Mouse (Mus musculus) testis, adult 2 months (tissue): ENCODE data around the gene Susd1. TPM values are rescaled to one million over a fixed set of nuclear protein-coding genes. Genes with fewer than 3 reads are reported as not detected.

ENCODE experiments used
- H3K27ac ChIP-seq: fragments of 200-500 bp; 2 replicates; pipeline ENCODE4 v1.5.1; 2012; ENCODE audit warnings: low read depth, low read length; ENCODE audit not compliant: control insufficient read depth, insufficient read depth
- H3K27me3 ChIP-seq: fragments of 200-500 bp; 2 replicates; pipeline ENCODE4 v1.6.1; 2012; ENCODE audit warnings: mild to moderate bottlenecking, low read length, moderate library complexity; ENCODE audit not compliant: control insufficient read depth, insufficient read depth
- H3K36me3 ChIP-seq: fragments of 200-500 bp; 2 replicates; pipeline ENCODE4 v1.6.1; 2012; ENCODE audit warnings: mild to moderate bottlenecking, low read length; ENCODE audit not compliant: control insufficient read depth, insufficient read depth
- H3K4me1 ChIP-seq: fragments of 200-500 bp; 2 replicates; pipeline ENCODE4 v1.6.1; 2012; ENCODE audit warnings: low read length; ENCODE audit not compliant: control insufficient read depth, insufficient read depth
- H3K4me3 ChIP-seq: fragments of 200-500 bp; 2 replicates; pipeline ENCODE4 v1.5.1; 2012; ENCODE audit warnings: low read depth, mild to moderate bottlenecking, low read length, moderate library complexity, mixed read lengths; ENCODE audit not compliant: control insufficient read depth
- CTCF ChIP-seq: fragments of 200-500 bp; IDR thresholded peaks from 2 replicates; pipeline ENCODE4 v1.5.1; 2012; ENCODE audit warnings: low read depth, mild to moderate bottlenecking, inconsistent platforms, low read length, moderate library complexity; ENCODE audit not compliant: control insufficient read depth, insufficient read depth, insufficient replicate concordance
- POLR2A ChIP-seq: fragments of 200-500 bp; IDR thresholded peaks from 2 replicates; pipeline ENCODE4 v1.6.1; 2012; ENCODE audit warnings: low read depth, mild to moderate bottlenecking, inconsistent platforms, low read length, moderate library complexity; ENCODE audit not compliant: control insufficient read depth
- polyA plus RNA-seq: library from polyadenylated mRNA; depleted of rRNA; stranded (reverse); fragments of >200 nt; gene quantifications from 2 replicates; pipeline ENCODE4 v1.2.3, GENCODE M21; 2012

Susd1 gene
- polyA plus RNA-seq, 1 experiment = 4.8 TPM

DNA sequence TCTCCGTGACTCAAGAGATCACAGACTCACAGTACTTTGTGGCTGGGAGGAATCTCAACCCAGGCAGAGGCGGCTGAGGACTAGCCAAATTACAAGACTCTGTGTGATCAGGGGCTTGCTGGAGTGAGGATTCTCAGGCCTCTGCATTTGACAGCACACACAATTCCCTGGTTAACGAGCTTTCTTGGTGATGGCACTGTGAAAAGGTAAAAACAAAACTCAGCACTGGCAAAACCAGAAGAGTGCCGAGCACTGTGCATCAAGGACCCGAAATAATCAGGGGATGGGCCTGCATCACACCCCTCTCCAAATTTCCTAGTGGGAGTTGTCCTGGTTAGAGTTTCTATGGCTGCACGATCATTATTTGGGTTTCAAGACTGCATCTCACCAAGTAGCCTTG lies 116.4 kb downstream of the Susd1 start:
- Histone ChIP-seq H3K4me3 (no peak overlapping the region), H3K4me1 (no peaks in the 10 kb centered on the region; the same call in 1 of the 2 replicates), H3K27ac (no peak overlapping the region), H3K36me3 (no peaks in the 10 kb centered on the region), H3K27me3 (no peaks in the 10 kb centered on the region)
- TF ChIP-seq POLR2A (no peak), CTCF (no peak)

DNA sequence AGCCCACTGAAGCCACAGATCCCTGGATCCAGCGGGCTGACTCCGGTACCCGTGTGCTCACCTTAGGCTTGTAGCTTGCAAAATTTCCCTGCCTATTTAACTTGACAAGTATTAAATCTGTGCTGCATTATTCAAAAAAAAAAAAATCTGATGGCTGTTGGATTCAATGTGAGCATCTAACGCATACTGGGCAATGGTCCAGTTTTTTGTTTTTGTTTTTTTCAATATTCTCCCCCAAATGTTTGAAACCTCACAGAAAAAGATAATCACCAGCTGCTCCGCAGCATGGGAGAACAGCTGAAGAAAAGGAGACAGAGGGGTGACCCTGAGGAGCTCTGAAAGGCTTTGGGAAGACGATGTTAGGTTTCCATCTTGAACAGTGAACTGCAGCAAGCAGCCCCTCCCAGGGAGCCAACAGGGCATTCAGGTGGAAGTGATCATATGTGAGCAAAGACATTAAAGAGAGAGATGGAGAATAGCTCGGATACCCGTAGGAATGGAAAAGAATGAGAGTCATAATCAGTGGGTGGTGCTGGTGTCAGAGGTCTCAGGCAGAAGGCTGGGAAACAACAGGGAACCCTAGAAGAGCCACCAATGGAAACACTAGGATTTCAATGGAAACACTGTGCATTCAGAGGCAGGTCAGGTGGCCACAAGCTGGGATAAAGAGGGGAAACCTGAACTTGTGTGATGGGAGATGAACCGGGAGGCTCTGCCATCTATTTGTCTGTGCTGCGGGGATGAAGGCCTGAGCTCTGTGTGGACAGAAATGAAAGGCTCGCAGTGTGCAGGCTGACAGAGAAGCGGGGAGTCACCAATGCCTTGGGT lies 117.0 kb downstream of the Susd1 start:
- H3K4me1 ChIP-seq = no peaks in the 10 kb centered on the region; the same call in 1 of the 2 replicates
- no peak for TF ChIP-seq CTCF
- TF ChIP-seq POLR2A = no peak
- H3K36me3 ChIP-seq = no peaks in the 10 kb centered on the region
- H3K27me3 ChIP-seq = no peaks in the 10 kb centered on the region
- no peak overlapping the region for H3K4me3 ChIP-seq
- H3K27ac ChIP-seq = no peak overlapping the region

- TF ChIP-seq CTCF (no peak), POLR2A (no peak)
- Histone ChIP-seq H3K36me3 (no peaks in the 10 kb centered on the region), H3K27me3 (no peaks in the 10 kb centered on the region), H3K27ac (no peak overlapping the region), H3K4me3 (no peak overlapping the region), H3K4me1 (no peaks in the 10 kb centered on the region; the same call in 1 of the 2 replicates)
These were observed 119.1 kb downstream of the Susd1 start for GRCm38 (mm10) chr4:59319136-59319941.

DNA sequence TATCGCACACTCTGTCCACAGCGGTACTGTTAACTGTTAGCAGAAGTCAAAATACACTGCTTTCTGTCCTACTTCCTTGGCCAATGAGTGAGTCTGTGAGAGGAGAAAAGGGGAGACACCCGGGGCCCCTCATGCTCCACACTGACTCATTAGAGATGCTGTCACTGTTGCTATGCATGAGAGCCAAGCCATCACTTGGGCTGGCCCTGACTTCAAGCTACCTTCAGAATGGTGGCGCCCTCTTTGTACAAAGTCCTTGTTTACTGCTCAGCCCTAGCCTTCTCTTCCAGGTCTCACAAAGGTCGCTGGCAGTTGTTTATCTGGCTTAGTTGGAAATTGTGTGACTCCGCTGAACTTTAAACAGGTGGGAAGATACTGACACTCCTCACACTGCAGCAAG lies 119.8 kb downstream of the Susd1 start:
- no peak overlapping the region for H3K4me3 ChIP-seq
- no peaks in the 10 kb centered on the region for H3K27me3 ChIP-seq
- H3K27ac ChIP-seq = no peak overlapping the region
- no peaks in the 10 kb centered on the region for H3K36me3 ChIP-seq
- no peak for TF ChIP-seq CTCF
- no peak for TF ChIP-seq POLR2A
- H3K4me1 ChIP-seq = no peaks in the 10 kb centered on the region; the same call in 1 of the 2 replicates

DNA sequence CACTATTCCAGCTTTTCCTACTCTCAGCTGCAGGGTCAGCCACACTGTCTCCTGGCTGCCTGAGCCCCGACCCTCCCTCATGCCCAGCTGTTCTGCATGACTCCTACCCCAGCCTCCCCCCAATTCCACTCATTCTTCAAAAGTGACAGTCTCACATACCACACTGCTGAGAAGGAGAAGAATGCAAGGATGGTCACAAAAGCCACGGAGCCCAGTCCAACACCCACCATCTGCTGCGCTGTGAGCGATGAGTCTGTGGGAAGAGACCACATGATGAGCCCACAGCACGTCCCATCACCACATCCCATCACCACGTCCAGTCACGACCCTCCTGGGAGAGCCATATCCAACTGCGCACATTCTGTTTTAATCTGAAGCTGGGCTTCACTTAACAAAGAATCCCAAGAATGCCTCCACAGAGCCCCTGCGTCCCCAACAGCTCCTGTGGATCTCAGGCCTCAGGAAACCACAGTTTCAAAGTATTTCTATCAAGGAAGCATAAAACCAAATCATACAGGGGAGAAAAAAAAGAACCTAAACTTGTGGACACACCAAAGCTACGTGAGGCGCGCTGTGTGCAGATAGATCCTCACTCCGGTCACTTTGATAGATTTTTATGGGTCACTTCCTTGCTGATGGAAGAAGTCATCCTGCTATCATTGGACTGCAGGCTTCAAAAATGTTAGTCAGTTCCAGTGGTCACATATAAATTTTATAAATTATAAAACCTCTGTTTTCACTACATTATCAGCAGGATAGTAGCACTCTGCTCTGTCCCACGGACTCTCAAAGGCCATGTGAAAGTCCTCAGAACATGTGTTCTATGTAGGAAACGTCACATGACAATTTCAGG lies 122.7 kb downstream of the Susd1 start:
- no peak overlapping the region for H3K4me3 ChIP-seq
- no peaks in the 10 kb centered on the region for H3K4me1 ChIP-seq
- no peaks in the 10 kb centered on the region for H3K36me3 ChIP-seq
- no peak overlapping the region for H3K27ac ChIP-seq
- no peaks in the 10 kb centered on the region for H3K27me3 ChIP-seq
- TF ChIP-seq CTCF (no peak), POLR2A (no peak)

DNA sequence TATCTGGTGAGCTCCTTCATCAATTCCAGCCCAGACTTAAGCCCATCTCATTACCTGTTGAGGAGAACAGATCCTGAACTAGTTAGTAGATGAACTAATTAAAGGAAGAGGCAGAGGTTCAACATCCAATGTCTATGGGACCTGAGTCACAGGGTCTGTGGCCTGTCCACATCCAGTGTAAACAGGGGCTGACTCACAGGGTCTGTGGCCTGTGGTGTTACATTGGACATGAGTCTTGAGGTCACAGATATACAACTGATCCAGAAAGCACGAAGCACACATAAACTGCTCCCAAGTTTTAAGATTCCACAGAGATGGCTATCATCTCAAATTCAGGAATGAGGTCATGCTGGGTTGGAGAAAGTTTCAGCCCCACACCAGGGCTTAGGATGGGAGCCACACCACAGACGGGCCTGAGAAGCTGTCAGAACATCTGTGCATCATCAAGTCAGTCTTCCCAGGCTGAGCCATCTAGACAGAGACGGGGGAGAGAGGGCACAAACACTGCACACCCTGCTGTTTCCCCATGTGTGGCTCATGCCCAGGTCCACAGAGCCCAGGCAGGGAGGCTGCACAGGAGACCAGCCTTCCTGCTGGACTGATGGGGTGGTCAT lies 123.4 kb downstream of the Susd1 start:
- Histone ChIP-seq H3K27ac (no peak overlapping the region), H3K4me3 (no peak overlapping the region), H3K27me3 (no peaks in the 10 kb centered on the region), H3K4me1 (no peaks in the 10 kb centered on the region), H3K36me3 (no peaks in the 10 kb centered on the region)
- TF ChIP-seq POLR2A (no peak), CTCF (no peak)
